Mouse (Mus musculus) forebrain, embryonic 11.5 days (tissue): ENCODE measurements at regions not wholly inside any gene's neighbourhood (a gene's known extent, or its start where the extent isn't known, plus 50 kb on each side); places are given as distances from the start of the nearest gene placed in this dataset.

Source experiments
- ATAC-seq: fragments of 200-750 bp; cut with Nextera tagmentation; replicated peaks from 2 replicates; pipeline ENCODE4 v1.8.0; 2017; ENCODE audit warnings: moderate TSS enrichment; ENCODE audit not compliant: low FRiP score
- DNase-seq: peaks from one replicate; pipeline ENCODE4 v3.0.0-alpha.2; 2017; ENCODE audit warnings: low spot score
- H3K27ac ChIP-seq: fragments of 300-500 bp; sonication (generic); 2 replicates; pipeline ENCODE4 v1.5.1; 2014; ENCODE audit warnings: low read depth, low read length
- H3K27me3 ChIP-seq: fragments of 300-500 bp; sonication (generic); 2 replicates; pipeline ENCODE4 v1.6.1; 2014; ENCODE audit warnings: mild to moderate bottlenecking, low read length, mixed read lengths; ENCODE audit not compliant: control insufficient read depth, insufficient read depth
- H3K36me3 ChIP-seq: fragments of 300-500 bp; sonication (generic); 2 replicates; pipeline ENCODE4 v1.6.1; 2014; ENCODE audit warnings: mild to moderate bottlenecking, low read length, moderate library complexity, mixed read lengths; ENCODE audit not compliant: control insufficient read depth, insufficient read depth
- H3K4me1 ChIP-seq: fragments of 300-500 bp; sonication (generic); replicated peaks from 2 replicates; pipeline ENCODE4 v1.6.1; 2014; ENCODE audit warnings: low read length, mixed read lengths; ENCODE audit not compliant: control insufficient read depth, insufficient read depth
- H3K4me2 ChIP-seq: fragments of 300-500 bp; sonication (generic); 2 replicates; pipeline ENCODE4 v1.6.1; 2014; ENCODE audit warnings: low read depth, mild to moderate bottlenecking, low read length, moderate library complexity, mixed read lengths; ENCODE audit not compliant: severe bottlenecking
- H3K4me3 ChIP-seq: fragments of 300-500 bp; sonication (generic); 2 replicates; pipeline ENCODE4 v1.5.1; 2014; ENCODE audit warnings: low read depth, low read length
- H3K9ac ChIP-seq: fragments of 300-500 bp; sonication (generic); 2 replicates; pipeline ENCODE4 v1.6.1; 2014; ENCODE audit warnings: low read length
- H3K9me3 ChIP-seq: fragments of 300-500 bp; sonication (generic); 2 replicates; pipeline ENCODE4 v1.6.1; 2016; ENCODE audit warnings: low read length, mixed read lengths; ENCODE audit not compliant: control insufficient read depth
- WGBS: fragments of 180-500 bp; shearing (Covaris S2); extraction: QIAGEN DNeasy Blood & Tissue Kit; methylation state at CpG from one replicate; pipeline ENCODE4 v1.1.7; 2014; 5-methylcytosine and 5-hydroxymethylcytosine counted together

GRCm38 (mm10) chr2:71616526-71616925, 70.0 kb upstream of the Dlx2 start:
- H3K4me1 ChIP-seq, result peaks cover 10% of the 10 kb centered on the region
- no peaks in the 10 kb centered on the region for H3K9me3 ChIP-seq
- H3K4me3 ChIP-seq, result no peak overlapping the region
- H3K27ac ChIP-seq, result no peak overlapping the region
- H3K4me2 ChIP-seq, result no peak overlapping the region
- ATAC-seq (no peak), DNase-seq (no peak)
- WGBS, result 87% methylated on average over 5 of the region's 5 CpGs
- H3K27me3 ChIP-seq, result no peaks in the 10 kb centered on the region
- H3K9ac ChIP-seq, result no peak overlapping the region
- no peaks in the 10 kb centered on the region for H3K36me3 ChIP-seq

GRCm38 (mm10) chr2:71621458-71621857, 74.9 kb upstream of the Dlx2 start:
- no peak overlapping the region for H3K9ac ChIP-seq
- DNase-seq (no peak), ATAC-seq (no peak)
- no peak overlapping the region for H3K27ac ChIP-seq
- H3K27me3 ChIP-seq, result no peaks in the 10 kb centered on the region
- H3K4me1 ChIP-seq, result peaks cover 4% of the 10 kb centered on the region; the same call in 1 of the 2 replicates
- WGBS, result 89% methylated on average over 2 of the region's 2 CpGs
- no peak overlapping the region for H3K4me2 ChIP-seq
- no peaks in the 10 kb centered on the region for H3K36me3 ChIP-seq
- H3K9me3 ChIP-seq, result no peaks in the 10 kb centered on the region
- no peak overlapping the region for H3K4me3 ChIP-seq

- Histone ChIP-seq H3K4me3 (no peak overlapping the region), H3K9ac (no peak overlapping the region), H3K27ac (no peak overlapping the region), H3K4me2 (no peak overlapping the region), H3K27me3 (no peaks in the 10 kb centered on the region), H3K9me3 (no peaks in the 10 kb centered on the region), H3K36me3 (no peaks in the 10 kb centered on the region), H3K4me1 (peaks cover 8% of the 10 kb centered on the region)
- ATAC-seq (no peak), DNase-seq (peak; percentile 20)
- 81% methylated on average over 9 of the region's 9 CpGs for WGBS
Measured at GRCm38 (mm10) chr2:71622532-71623099, 76.1 kb upstream of the Dlx2 start.

- Histone ChIP-seq H3K9me3 (no peaks in the 10 kb centered on the region), H3K4me3 (no peak overlapping the region), H3K4me2 (no peak overlapping the region), H3K27ac (no peak overlapping the region), H3K27me3 (no peaks in the 10 kb centered on the region), H3K4me1 (peaks cover 8% of the 10 kb centered on the region), H3K9ac (no peak overlapping the region), H3K36me3 (no peaks in the 10 kb centered on the region)
- 92% methylated on average over 2 of the region's 2 CpGs for WGBS
- peak; percentile 44 for DNase-seq
- no peak for ATAC-seq
Measured at GRCm38 (mm10) chr2:71623134-71623533, 76.6 kb upstream of the Dlx2 start.

GRCm38 (mm10) chr2:71625298-71625902, 78.8 kb upstream of the Dlx2 start:
- DNase-seq, result no peak
- no peaks in the 10 kb centered on the region for H3K9me3 ChIP-seq
- WGBS, result 37% methylated on average over 7 of the region's 7 CpGs
- H3K9ac ChIP-seq, result no peak overlapping the region
- H3K27me3 ChIP-seq, result no peaks in the 10 kb centered on the region
- no peak overlapping the region for H3K27ac ChIP-seq
- no peak overlapping the region for H3K4me2 ChIP-seq
- H3K4me1 ChIP-seq, result peaks cover 17% of the 10 kb centered on the region
- no peak overlapping the region for H3K4me3 ChIP-seq
- no peaks in the 10 kb centered on the region for H3K36me3 ChIP-seq
- 0 out of 2 replicates have a peak, but pooled peaks have one; percentile 47 for ATAC-seq

- DNase-seq (no peak), ATAC-seq (no peak)
- H3K4me1 ChIP-seq, result peaks cover 17% of the 10 kb centered on the region
- WGBS, result 63% methylated on average over 12 of the region's 12 CpGs
- H3K36me3 ChIP-seq, result no peaks in the 10 kb centered on the region
- no peak overlapping the region for H3K9ac ChIP-seq
- no peak overlapping the region for H3K4me2 ChIP-seq
- no peaks in the 10 kb centered on the region for H3K27me3 ChIP-seq
- H3K4me3 ChIP-seq, result no peak overlapping the region
- no peak overlapping the region for H3K27ac ChIP-seq
- no peaks in the 10 kb centered on the region for H3K9me3 ChIP-seq
Measured at GRCm38 (mm10) chr2:71626404-71626803, 79.8 kb upstream of the Dlx2 start.

- H3K4me3 ChIP-seq, result no peak overlapping the region
- no peak overlapping the region for H3K9ac ChIP-seq
- H3K4me1 ChIP-seq, result peaks cover 17% of the 10 kb centered on the region
- WGBS, result 57% methylated on average over 14 of the region's 14 CpGs
- ATAC-seq (no peak), DNase-seq (no peak)
- no peak overlapping the region for H3K27ac ChIP-seq
- H3K27me3 ChIP-seq, result no peaks in the 10 kb centered on the region
- no peaks in the 10 kb centered on the region for H3K36me3 ChIP-seq
- H3K9me3 ChIP-seq, result no peaks in the 10 kb centered on the region
- no peak overlapping the region for H3K4me2 ChIP-seq
Measured at GRCm38 (mm10) chr2:71627097-71627755, 80.7 kb upstream of the Dlx2 start.

- peaks cover 17% of the 10 kb centered on the region for H3K4me1 ChIP-seq
- ATAC-seq (no peak), DNase-seq (no peak)
- peak overlapping the region; percentile 49; the same call in 1 of the 2 replicates for H3K9ac ChIP-seq
- no peaks in the 10 kb centered on the region for H3K9me3 ChIP-seq
- H3K36me3 ChIP-seq, result no peaks in the 10 kb centered on the region
- no peak overlapping the region for H3K4me3 ChIP-seq
- H3K4me2 ChIP-seq, result peak overlapping the region; percentile 78; the same call in 1 of the 2 replicates
- H3K27ac ChIP-seq, result no peak overlapping the region
- H3K27me3 ChIP-seq, result no peaks in the 10 kb centered on the region
- WGBS, result 2% methylated on average over 7 of the region's 7 CpGs
Measured at GRCm38 (mm10) chr2:71628821-71629220, 82.3 kb upstream of the Dlx2 start.
